Mouse (Mus musculus) frontal cortex, postnatal 14 days (tissue): Measurements from ENCODE around the gene Gm4201.
"Not testable (repeated sequence)": the region's sequence is repeated elsewhere in the genome, so short reads cannot be mapped to it uniquely, and the experiment has no call there.

Source experiments
- DNase-seq, 2 experiments: peaks; one replicate each; pipeline ENCODE4 v3.0.0; 2022; ENCODE audit warnings: low spot score in 2 of 2

The Gm4201 gene

GRCm38 (mm10) chr7:22565243-22565642 is at the start of gene Gm4201:
Gene Gm4201, minus strand, starts transcription at chr7:22565343.
- not testable (repeated sequence) for DNase-seq

GRCm38 (mm10) chr7:22588027-22588426 is 22.9 kb upstream of the Gm4201 start, which contains the start of gene Gm4565:
Gene Gm4565, minus strand, starts transcription at chr7:22588127.
- DNase-seq = not testable (repeated sequence)

- not testable (repeated sequence) for DNase-seq
These were observed 30.4 kb downstream of the Gm4201 start, which contains the start of gene Gm8677 for GRCm38 (mm10) chr7:22534787-22535186. Gene Gm8677, minus strand, starts transcription at chr7:22534887.

GRCm38 (mm10) chr7:22522667-22523066 is 42.5 kb downstream of the Gm4201 start, which contains the start of gene Vmn1r152:
Gene Vmn1r152, plus strand, starts transcription at chr7:22522967.
- DNase-seq = not testable (repeated sequence)
